Mouse (Mus musculus): ENCODE measurements around the gene Fez1. TPM values are rescaled to one million over a fixed set of nuclear protein-coding genes. Genes with fewer than 3 reads are reported as not detected.
A peak's percentile ranks its signal among the peaks of the same experiment; 100 is the strongest.

Gene Fez1
- total RNA-seq, 2 experiments from 2014 or later = 365 to 373 TPM

- DNase-seq = no peak
- intact Hi-C loops (cut with DNase I) = loop anchor here (5.0 kb wide), 1 partner anchor 457 kb away; no protein-coding TSS in a partner anchor
Measured at GRCm38 (mm10) chr9:36885237-36885636, 63.6 kb downstream of the Fez1 start.

GRCm38 (mm10) chr9:36890552-36890951 is 68.9 kb downstream of the Fez1 start:
- intact Hi-C loops (cut with DNase I) = loop anchor here (5.0 to 10.0 kb wide), 2 partner anchors 77 to 434 kb away; no protein-coding TSS in a partner anchor
- DNase-seq = peak; percentile 59

DNA sequence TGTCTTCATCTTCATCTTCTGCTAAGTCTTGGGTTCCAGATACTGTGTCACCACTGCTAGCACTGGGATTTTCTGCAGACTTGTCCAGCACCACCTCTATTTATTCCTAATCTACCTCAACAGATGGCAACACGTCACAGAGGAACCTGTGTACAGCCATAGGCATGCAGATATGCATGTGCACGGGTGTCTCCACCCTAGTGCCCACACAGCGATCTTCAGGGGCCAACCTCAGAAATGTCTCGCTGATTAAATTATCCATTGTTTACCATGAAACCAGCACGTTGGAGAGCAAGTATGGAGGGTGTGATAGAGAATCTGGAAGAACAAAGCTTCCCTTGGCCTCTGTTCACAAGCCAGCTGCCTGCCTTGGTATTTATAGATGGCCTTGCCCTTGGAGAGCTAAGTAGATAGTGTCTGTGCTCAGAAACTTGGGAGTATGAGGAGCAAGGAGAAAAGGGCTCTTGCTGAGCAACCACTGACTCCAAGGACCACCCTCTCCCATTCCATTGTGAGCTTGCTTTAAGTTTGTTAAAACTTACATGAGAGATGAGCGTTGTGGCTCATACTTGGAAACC is 71.8 kb downstream of the Fez1 start:
- intact Hi-C loops (cut with DNase I) = loop anchor here (5.0 to 10.0 kb wide), 2 partner anchors 74 to 431 kb away; no protein-coding TSS in a partner anchor
- no peak for DNase-seq

GRCm38 (mm10) chr9:36894242-36894641 is 72.6 kb downstream of the Fez1 start:
- no peak for DNase-seq
- intact Hi-C loops (cut with DNase I) = loop anchor here (5.0 to 10.0 kb wide), 2 partner anchors 73 to 431 kb away; no protein-coding TSS in a partner anchor

GRCm38 (mm10) chr9:36895009-36895693 is 73.5 kb downstream of the Fez1 start:
- intact Hi-C loops (cut with DNase I) = loop anchor here (5.0 to 10.0 kb wide), 2 partner anchors 337 to 430 kb away; no protein-coding TSS in a partner anchor
- DNase-seq = peak; percentile 70

- intact Hi-C loops (cut with DNase I) = loop anchor here (5.0 to 10.0 kb wide), 2 partner anchors 334 to 426 kb away; no protein-coding TSS in a partner anchor
- DNase-seq = no peak
Measured at GRCm38 (mm10) chr9:36898560-36898959, 76.9 kb downstream of the Fez1 start.

GRCm38 (mm10) chr9:36900464-36900863 is 78.8 kb downstream of the Fez1 start:
- intact Hi-C loops (cut with DNase I) = loop anchor here (5.0 kb wide), 1 partner anchor 242 kb away; no protein-coding TSS in a partner anchor
- DNase-seq = no peak

- DNase-seq = peak; percentile 62
- intact Hi-C loops (cut with DNase I) = no loop called here
Measured at GRCm38 (mm10) chr9:36905452-36905851, 83.8 kb downstream of the Fez1 start.

- DNase-seq = peak; percentile 85
- intact Hi-C loops (cut with DNase I) = loop anchor here (5.0 kb wide), 1 partner anchor 51 kb away; no protein-coding TSS in a partner anchor
Measured at GRCm38 (mm10) chr9:36916362-36916761, 94.7 kb downstream of the Fez1 start.

DNA sequence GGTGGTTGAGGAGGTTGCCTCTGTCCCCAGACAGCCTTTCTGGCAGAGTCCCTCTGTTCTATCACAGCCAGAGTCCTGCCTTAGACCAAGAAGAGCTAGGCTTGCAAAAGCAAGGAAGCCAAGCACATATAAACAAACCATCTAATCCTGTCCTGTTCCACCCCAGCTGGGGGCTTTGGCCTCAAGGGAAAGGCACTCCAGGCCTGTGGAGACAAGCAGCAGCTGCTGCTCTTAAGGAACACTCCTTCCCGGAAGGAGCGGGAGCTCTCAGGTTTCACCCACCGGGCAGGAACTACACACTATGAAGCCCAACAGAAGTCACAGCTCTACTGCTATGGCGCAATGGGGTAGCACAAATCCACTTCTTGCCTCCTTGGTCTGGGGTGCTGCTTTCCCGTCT is 95.3 kb downstream of the Fez1 start:
- intact Hi-C loops (cut with DNase I) = loop anchor here (5.0 kb wide), 1 partner anchor 50 kb away; no protein-coding TSS in a partner anchor
- no peak for DNase-seq

GRCm38 (mm10) chr9:36918582-36918981 is 96.9 kb downstream of the Fez1 start:
- intact Hi-C loops (cut with DNase I) = loop anchor here (5.0 kb wide), 1 partner anchor 49 kb away; no protein-coding TSS in a partner anchor
- DNase-seq = peak; percentile 36

- intact Hi-C loops (cut with DNase I) = loop anchor here (5.0 kb wide), 1 partner anchor 48 kb away; no protein-coding TSS in a partner anchor
- DNase-seq = no peak
Measured at GRCm38 (mm10) chr9:36919472-36919871, 97.8 kb downstream of the Fez1 start.

GRCm38 (mm10) chr9:36921718-36922415 is 100.2 kb downstream of the Fez1 start:
- DNase-seq = no peak
- intact Hi-C loops (cut with DNase I) = no loop called here

GRCm38 (mm10) chr9:36923753-36924152 is 102.1 kb downstream of the Fez1 start:
- intact Hi-C loops (cut with DNase I) = no loop called here
- DNase-seq = no peak

Other genes with a start within 250 kb of the Fez1 start
- gene Gm17689, start 239.2 kb upstream of the Fez1 start, total RNA-seq (2021) = not detected
- gene A630095E13Rik, start 178.5 kb upstream of the Fez1 start, total RNA-seq (2021) = not detected
- gene Acrv1, start 128.6 kb upstream of the Fez1 start, total RNA-seq (2021) = not detected
- gene Chek1, start 94.8 kb upstream of the Fez1 start, total RNA-seq (2021) = 1 to 10 TPM; 4.1 to 5.6 TPM
- 10 to 100 TPM; 83.1 to 84.4 TPM for gene Stt3a, start 54.2 kb upstream of the Fez1 start, total RNA-seq (2021)
- 100 to 1,000 TPM; 125 to 132 TPM for gene Ei24, start 24.5 kb upstream of the Fez1 start, total RNA-seq (2021)